Comparison of ENCODE assay signal across 8 mouse cellular contexts in genomic region chr11:102230006-102230741, GRCm38 (mm10). TPM values are rescaled to one million over a fixed set of nuclear protein-coding genes. Genes with fewer than 3 reads are reported as not detected.
DNase-seq lines count a peak whose midpoint lies in the region; ATAC-seq lines count a peak whose summit lies in the region.

TSS of gene Hdac5 (minus strand) at chr11:102230166.

- intact Hi-C loops in heart, postnatal 14 days (cut with DNase I) = no loop called here

- H3K27ac ChIP-seq in forebrain, embryonic 14.5 days (ENCODE audit: low read depth, low read length) = peak within 1 kb of the TSS; percentile 96
- H3K27ac ChIP-seq in neural tube, embryonic 15.5 days (replicated peaks) = peak within 1 kb of the TSS; percentile 96

- peak; percentile 87 for ATAC-seq in forebrain, embryonic 14.5 days
- peak; percentile 89 for ATAC-seq in neural tube, embryonic 15.5 days (ENCODE audit: low FRiP score)

- H3K9ac ChIP-seq in forebrain, embryonic 14.5 days (ENCODE audit: low read length) = peak within 1 kb of the TSS; percentile 87
- peak within 1 kb of the TSS; percentile 87 for H3K9ac ChIP-seq in neural tube, embryonic 15.5 days (replicated peaks)

- peak within 1 kb of the TSS; percentile 82 for H3K4me2 ChIP-seq in forebrain, embryonic 14.5 days (ENCODE audit: low read length)
- H3K4me2 ChIP-seq in neural tube, embryonic 15.5 days = peak within 1 kb of the TSS; percentile 62

- peak within 1 kb of the TSS; percentile 87 for H3K4me3 ChIP-seq in forebrain, embryonic 14.5 days (ENCODE audit: low read depth, low read length)
- H3K4me3 ChIP-seq in neural tube, embryonic 15.5 days (replicated peaks) = peak within 1 kb of the TSS; percentile 82

- under 1% methylated on average over 41 of the region's 49 CpGs for whole genome bisulfite sequencing in forebrain, embryonic 14.5 days
- under 1% methylated on average over 39 of the region's 49 CpGs for WGBS in neural tube, embryonic 15.5 days

- H3K36me3 ChIP-seq in forebrain, embryonic 14.5 days (ENCODE audit: control insufficient read depth, insufficient read depth, low read length) = no peaks in the 10 kb centered on the region
- no peaks in the 10 kb centered on the region for H3K36me3 ChIP-seq in neural tube, embryonic 15.5 days

- no peaks in the 10 kb centered on the region for H3K27me3 ChIP-seq in forebrain, embryonic 14.5 days (replicated peaks; ENCODE audit: control insufficient read depth, insufficient read depth, low read length)
- H3K27me3 ChIP-seq in neural tube, embryonic 15.5 days (replicated peaks) = no peaks in the 10 kb centered on the region

- no peaks in the 10 kb centered on the region for H3K9me3 ChIP-seq in forebrain, embryonic 14.5 days (replicated peaks; ENCODE audit: control insufficient read depth, low read length)
- no peaks in the 10 kb centered on the region for H3K9me3 ChIP-seq in neural tube, embryonic 15.5 days (replicated peaks)

- peaks cover 33% of the 10 kb centered on the region for H3K4me1 ChIP-seq in forebrain, embryonic 14.5 days (ENCODE audit: control insufficient read depth, insufficient read depth, low read length)
- H3K4me1 ChIP-seq in neural tube, embryonic 15.5 days = peaks cover 45% of the 10 kb centered on the region

- DNase-seq in ES-CJ7 (ENCODE audit: low read depth, low spot score) = peak; percentile 99
- DNase-seq in cerebellum, adult 11 months = peak; percentile 97
- DNase-seq in forebrain, embryonic 14.5 days (ENCODE audit: low spot score) = peak; percentile 99
- peak; percentile 94 to 98 for DNase-seq in heart, postnatal 14 days
- peak; percentile 99 for DNase-seq in layer of hippocampus, adult 11-12 months (ENCODE audit: low spot score)
- DNase-seq in lung, adult 18-20 months = peak; percentile 98 to 99
- DNase-seq in testis, postnatal 14 days (ENCODE audit: low spot score) = peak; percentile 96

RNA-seq across cellular contexts. Expression of gene Hdac5, which starts in this region (rescaled TPM):
- polyA plus RNA-seq in forebrain, embryonic 14.5 days (2014; fragmentation: Nextera tagmentation; extraction: Ambion mirVana) = 38.9 and 60.6 TPM in 2 replicates
- total RNA-seq in heart, postnatal 14 days (2021) = 100 to 1,000 TPM; 122 to 138 TPM
- polyA plus RNA-seq in neural tube, embryonic 15.5 days (2015; fragmentation: Nextera tagmentation; extraction: Ambion mirVana) = 74.0 and 77.4 TPM in 2 replicates

Comparison
In these comparisons a context has a peak if more than half of its experiments do, and no peak if none do; other contexts are left out.
1. Peak in every context shown above with its lines: DNase-seq, ATAC-seq, H3K4me3 ChIP-seq and H3K27ac ChIP-seq.